Mouse (Mus musculus) heart, embryonic 10.5 days (tissue): ENCODE measurements around the gene Slc25a12. TPM values are rescaled to one million over a fixed set of nuclear protein-coding genes. Genes with fewer than 3 reads are reported as not detected.

Source experiments
- DNase-seq: peaks from one replicate; pipeline ENCODE4 v3.0.0-alpha.2; 2017; ENCODE audit warnings: low spot score
- H3K27ac ChIP-seq: fragments of 300-500 bp; sonication (generic); 2 replicates; pipeline ENCODE4 v1.5.1; 2016; ENCODE audit warnings: mild to moderate bottlenecking
- H3K27me3 ChIP-seq: fragments of 300-500 bp; sonication (generic); 2 replicates; pipeline ENCODE4 v1.6.1; 2016; ENCODE audit warnings: mild to moderate bottlenecking; ENCODE audit not compliant: poor library complexity, insufficient read depth, severe bottlenecking
- H3K36me3 ChIP-seq: fragments of 300-500 bp; sonication (generic); 2 replicates; pipeline ENCODE4 v1.6.1; 2016; ENCODE audit warnings: mild to moderate bottlenecking, moderate library complexity
- H3K4me1 ChIP-seq: fragments of 300-500 bp; sonication (generic); 2 replicates; pipeline ENCODE4 v1.6.1; 2016; ENCODE audit warnings: mild to moderate bottlenecking
- H3K4me3 ChIP-seq: fragments of 300-500 bp; sonication (generic); 2 replicates; pipeline ENCODE4 v1.5.1; 2016; ENCODE audit warnings: mild to moderate bottlenecking, moderate library complexity
- H3K9me3 ChIP-seq: fragments of 300-500 bp; sonication (generic); 2 replicates; pipeline ENCODE4 v1.6.1; 2016; ENCODE audit warnings: mild to moderate bottlenecking, moderate library complexity
- WGBS: fragments of 180-500 bp; shearing (Covaris S2); methylation state at CpG from one replicate; pipeline ENCODE4 v1.1.7; 2016; 5-methylcytosine and 5-hydroxymethylcytosine counted together
- polyA plus RNA-seq: library from polyadenylated mRNA; unstranded; fragments of >200 nt; fragmentation: Nextera tagmentation; extraction: Ambion mirVana; gene quantifications from 2 replicates; pipeline ENCODE4 v1.2.1, GENCODE M21; 2016

Gene Slc25a12
- polyA plus RNA-seq, 1 experiment from 2014 or later = 47.0 TPM

GRCm38 (mm10) chr2:71294489-71294888 is 73.1 kb downstream of the Slc25a12 start:
- H3K4me3 ChIP-seq = no peak overlapping the region
- no peak for DNase-seq
- H3K9me3 ChIP-seq = no peaks in the 10 kb centered on the region
- H3K27me3 ChIP-seq = no peaks in the 10 kb centered on the region
- 44% methylated on average over 7 of the region's 7 CpGs for WGBS
- H3K27ac ChIP-seq = no peak overlapping the region
- peaks cover 10% of the 10 kb centered on the region; the same call in 1 of the 2 replicates for H3K4me1 ChIP-seq
- H3K36me3 ChIP-seq = peaks cover 38% of the 10 kb centered on the region

- Histone ChIP-seq H3K36me3 (peaks cover 38% of the 10 kb centered on the region), H3K27me3 (no peaks in the 10 kb centered on the region), H3K27ac (no peak overlapping the region), H3K4me1 (peaks cover 10% of the 10 kb centered on the region; the same call in 1 of the 2 replicates), H3K9me3 (no peaks in the 10 kb centered on the region), H3K4me3 (no peak overlapping the region)
- 79% methylated on average over 3 of the region's 3 CpGs for WGBS
- DNase-seq = no peak
Measured at GRCm38 (mm10) chr2:71293983-71294382, 73.6 kb downstream of the Slc25a12 start.

- H3K9me3 ChIP-seq = no peaks in the 10 kb centered on the region
- WGBS = 72% methylated on average over 5 of the region's 5 CpGs
- H3K27me3 ChIP-seq = no peaks in the 10 kb centered on the region
- H3K4me1 ChIP-seq = peaks cover 7% of the 10 kb centered on the region; the same call in 1 of the 2 replicates
- no peak overlapping the region for H3K4me3 ChIP-seq
- peaks cover 39% of the 10 kb centered on the region for H3K36me3 ChIP-seq
- no peak for DNase-seq
- no peak overlapping the region for H3K27ac ChIP-seq
Measured at GRCm38 (mm10) chr2:71291566-71291965, 76.0 kb downstream of the Slc25a12 start.

GRCm38 (mm10) chr2:71290107-71290775 is 77.3 kb downstream of the Slc25a12 start:
- Histone ChIP-seq H3K4me1 (peaks cover 7% of the 10 kb centered on the region; the same call in 1 of the 2 replicates), H3K4me3 (no peak overlapping the region), H3K27me3 (no peaks in the 10 kb centered on the region), H3K27ac (no peak overlapping the region), H3K9me3 (no peaks in the 10 kb centered on the region), H3K36me3 (peaks cover 40% of the 10 kb centered on the region)
- DNase-seq = no peak
- 57% methylated on average over 6 of the region's 6 CpGs for WGBS

- Histone ChIP-seq H3K27ac (no peak overlapping the region), H3K36me3 (peaks cover 55% of the 10 kb centered on the region), H3K4me3 (no peak overlapping the region), H3K4me1 (no peaks in the 10 kb centered on the region), H3K9me3 (no peaks in the 10 kb centered on the region), H3K27me3 (no peaks in the 10 kb centered on the region)
- 70% methylated on average over 1 of the region's 1 CpGs for WGBS
- DNase-seq = no peak
Measured at GRCm38 (mm10) chr2:71281981-71282380, 85.6 kb downstream of the Slc25a12 start.

- H3K4me3 ChIP-seq = no peak overlapping the region
- DNase-seq = no peak
- H3K4me1 ChIP-seq = no peaks in the 10 kb centered on the region
- H3K27me3 ChIP-seq = no peaks in the 10 kb centered on the region
- no peak overlapping the region for H3K27ac ChIP-seq
- no peaks in the 10 kb centered on the region for H3K9me3 ChIP-seq
- WGBS = 76% methylated on average over 23 of the region's 23 CpGs
- H3K36me3 ChIP-seq = peaks cover 68% of the 10 kb centered on the region
Measured at GRCm38 (mm10) chr2:71278791-71279775, 88.5 kb downstream of the Slc25a12 start.

- Histone ChIP-seq H3K27me3 (no peaks in the 10 kb centered on the region), H3K36me3 (peaks cover 61% of the 10 kb centered on the region), H3K27ac (no peak overlapping the region), H3K4me1 (no peaks in the 10 kb centered on the region), H3K9me3 (no peaks in the 10 kb centered on the region), H3K4me3 (no peak overlapping the region)
- DNase-seq = no peak
- 88% methylated on average over 7 of the region's 7 CpGs for WGBS
Measured at GRCm38 (mm10) chr2:71275734-71276133, 91.8 kb downstream of the Slc25a12 start.

GRCm38 (mm10) chr2:71273955-71274679 is 93.4 kb downstream of the Slc25a12 start:
- Histone ChIP-seq H3K9me3 (no peaks in the 10 kb centered on the region), H3K27me3 (no peaks in the 10 kb centered on the region), H3K4me1 (no peaks in the 10 kb centered on the region), H3K27ac (no peak overlapping the region), H3K4me3 (no peak overlapping the region), H3K36me3 (peaks cover 56% of the 10 kb centered on the region)
- DNase-seq = no peak
- WGBS = 72% methylated on average over 23 of the region's 23 CpGs

- H3K4me1 ChIP-seq = no peaks in the 10 kb centered on the region
- H3K36me3 ChIP-seq = peaks cover 52% of the 10 kb centered on the region
- no peaks in the 10 kb centered on the region for H3K27me3 ChIP-seq
- H3K4me3 ChIP-seq = no peak overlapping the region
- DNase-seq = no peak
- no peak overlapping the region for H3K27ac ChIP-seq
- no peaks in the 10 kb centered on the region for H3K9me3 ChIP-seq
- 69% methylated on average over 4 of the region's 4 CpGs for WGBS
Measured at GRCm38 (mm10) chr2:71270085-71270484, 97.5 kb downstream of the Slc25a12 start.

- Histone ChIP-seq H3K27me3 (no peaks in the 10 kb centered on the region), H3K9me3 (no peaks in the 10 kb centered on the region), H3K4me1 (no peaks in the 10 kb centered on the region), H3K27ac (no peak overlapping the region), H3K36me3 (peaks cover 54% of the 10 kb centered on the region), H3K4me3 (no peak overlapping the region)
- 43% methylated on average over 1 of the region's 1 CpGs for WGBS
- no peak for DNase-seq
Measured at GRCm38 (mm10) chr2:71269332-71269731, 98.2 kb downstream of the Slc25a12 start.

GRCm38 (mm10) chr2:71268691-71269090 is 98.9 kb downstream of the Slc25a12 start:
- 90% methylated on average over 8 of the region's 8 CpGs for WGBS
- H3K4me1 ChIP-seq = no peaks in the 10 kb centered on the region
- H3K4me3 ChIP-seq = no peak overlapping the region
- H3K9me3 ChIP-seq = no peaks in the 10 kb centered on the region
- no peak for DNase-seq
- H3K36me3 ChIP-seq = peaks cover 54% of the 10 kb centered on the region
- no peak overlapping the region for H3K27ac ChIP-seq
- H3K27me3 ChIP-seq = no peaks in the 10 kb centered on the region

- H3K9me3 ChIP-seq = no peaks in the 10 kb centered on the region
- 94% methylated on average over 20 of the region's 20 CpGs for WGBS
- no peak for DNase-seq
- H3K4me1 ChIP-seq = no peaks in the 10 kb centered on the region
- H3K4me3 ChIP-seq = no peak overlapping the region
- H3K27me3 ChIP-seq = no peaks in the 10 kb centered on the region
- H3K36me3 ChIP-seq = peaks cover 79% of the 10 kb centered on the region
- H3K27ac ChIP-seq = no peak overlapping the region
Measured at GRCm38 (mm10) chr2:71264585-71264984, 103.0 kb downstream of the Slc25a12 start.
